Mouse (Mus musculus): Measurements from ENCODE around the gene Gpd1.

- TF ChIP-seq FLI1 (IDR thresholded peaks at IDR 0.05; ENCODE audit: low read length) (no peak), GATA1 (IDR thresholded peaks at IDR 0.05; ENCODE audit: borderline replicate concordance, low read length) (no peak)
Observed at GRCm38 (mm10) chr15:99772277-99772880, 55.1 kb downstream of the Gpd1 start.

All from megakaryocyte, embryonic 14.5 days (primary cell).